Mouse (Mus musculus) retina, embryonic 14.5 days (tissue): Measurements from ENCODE around the gene Ola1.
A peak's percentile ranks its signal among the peaks of the same experiment; 100 is the strongest.

Experiments used
- DNase-seq: peaks from one replicate; pipeline ENCODE4 v3.0.0-alpha.2; 2015; ENCODE audit warnings: low spot score

The Ola1 gene

GRCm38 (mm10) chr2:73146111-73146510, 72.6 kb downstream of the Ola1 start:
- DNase-seq: no peak

GRCm38 (mm10) chr2:73143732-73144131, 75.0 kb downstream of the Ola1 start:
- peak; percentile 25 for DNase-seq

GRCm38 (mm10) chr2:73142832-73143470, 75.8 kb downstream of the Ola1 start:
- peak; percentile 81 for DNase-seq

- DNase-seq: no peak
Measured at GRCm38 (mm10) chr2:73132897-73133296, 85.8 kb downstream of the Ola1 start.

GRCm38 (mm10) chr2:73127686-73128085, 91.0 kb downstream of the Ola1 start:
- DNase-seq: no peak

- DNase-seq: no peak
Measured at GRCm38 (mm10) chr2:73118781-73119180, 99.9 kb downstream of the Ola1 start.

- no peak for DNase-seq
Measured at GRCm38 (mm10) chr2:73107089-73107488, 111.6 kb downstream of the Ola1 start.

GRCm38 (mm10) chr2:73096491-73096890, 122.2 kb downstream of the Ola1 start:
- DNase-seq: no peak

GRCm38 (mm10) chr2:73095300-73095699, 123.4 kb downstream of the Ola1 start:
- DNase-seq: peak; percentile 7

GRCm38 (mm10) chr2:73093032-73093431, 125.7 kb downstream of the Ola1 start:
- peak; percentile 41 for DNase-seq

- no peak for DNase-seq
Measured at GRCm38 (mm10) chr2:73091302-73091701, 127.4 kb downstream of the Ola1 start.

- no peak for DNase-seq
Measured at GRCm38 (mm10) chr2:73087641-73088040, 131.1 kb downstream of the Ola1 start.

- peak; percentile 15 for DNase-seq
Measured at GRCm38 (mm10) chr2:73085669-73086304, 132.9 kb downstream of the Ola1 start.

- DNase-seq: no peak
Measured at GRCm38 (mm10) chr2:73082476-73082875, 136.2 kb downstream of the Ola1 start.

GRCm38 (mm10) chr2:73081861-73082260, 136.9 kb downstream of the Ola1 start:
- DNase-seq: no peak

- DNase-seq: no peak
Measured at GRCm38 (mm10) chr2:73080084-73080483, 138.6 kb downstream of the Ola1 start.

GRCm38 (mm10) chr2:73079311-73079710, 139.4 kb downstream of the Ola1 start:
- no peak for DNase-seq

- no peak for DNase-seq
Measured at GRCm38 (mm10) chr2:73073811-73074472, 144.8 kb downstream of the Ola1 start.

GRCm38 (mm10) chr2:73071201-73071600, 147.5 kb downstream of the Ola1 start:
- DNase-seq: no peak

- no peak for DNase-seq
Measured at GRCm38 (mm10) chr2:73070449-73071076, 148.2 kb downstream of the Ola1 start.

GRCm38 (mm10) chr2:73069223-73069825, 149.4 kb downstream of the Ola1 start:
- no peak for DNase-seq
